In the genomic region with DNA sequence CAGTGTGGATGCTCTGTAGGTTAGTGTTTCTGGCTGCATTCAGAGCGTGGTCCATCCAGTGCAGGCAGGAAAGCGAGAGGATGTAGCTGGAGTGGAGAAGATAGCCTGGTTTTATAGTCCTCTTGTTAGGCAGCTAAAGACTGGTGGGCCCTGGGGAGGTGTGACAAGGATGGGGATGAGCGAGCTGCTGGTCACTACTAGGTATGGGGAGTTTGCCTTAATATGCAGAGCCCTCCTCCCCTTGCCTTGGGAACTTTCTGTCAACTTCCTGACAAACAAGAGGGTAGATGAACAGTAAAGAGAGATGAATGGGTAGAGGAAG, we compare ENCODE assay signal across 14 mouse cellular contexts. TPM values are rescaled to one million over a fixed set of nuclear protein-coding genes. Genes with fewer than 3 reads are reported as not detected.
A peak's percentile ranks its signal among the peaks of the same experiment; 100 is the strongest.
DNase-seq lines count a peak whose midpoint lies in the region; ATAC-seq and TF ChIP-seq lines count a peak whose summit lies in the region.
"Had no signal": no experiment of that assay in that cellular context is flagged by ENCODE, and none has a peak within 500 bp of the region (broad histone marks: within the 10 kb centered on the region; RNA-seq: fewer than 3 reads in every experiment).

No protein-coding gene starts in this region.

- no peak overlapping the region for H3K4me3 ChIP-seq in layer of hippocampus, adult 2 months
- no peak overlapping the region for H3K4me3 ChIP-seq in forebrain, postnatal 0 days (ENCODE audit: low read depth, low read length)
- no peak overlapping the region for H3K4me3 ChIP-seq in hindbrain, postnatal 0 days (ENCODE audit: low read length)
- H3K4me3 ChIP-seq in neural tube, embryonic 14.5 days (ENCODE audit: low read depth, low read length), result no peak overlapping the region
- H3K4me3 ChIP-seq: megakaryocyte, embryonic 14.5 days had no signal

- H3K27me3 ChIP-seq in forebrain, postnatal 0 days (ENCODE audit: insufficient read depth, low read length), result no peaks in the 10 kb centered on the region
- no peaks in the 10 kb centered on the region for H3K27me3 ChIP-seq in hindbrain, postnatal 0 days (ENCODE audit: insufficient read depth, low read length)
- H3K27me3 ChIP-seq in neural tube, embryonic 14.5 days (ENCODE audit: control insufficient read depth, insufficient read depth, low read length), result no peaks in the 10 kb centered on the region

- H3K9me3 ChIP-seq in forebrain, postnatal 0 days (ENCODE audit: low read length), result no peaks in the 10 kb centered on the region
- no peaks in the 10 kb centered on the region for H3K9me3 ChIP-seq in hindbrain, postnatal 0 days (ENCODE audit: low read length)
- no peaks in the 10 kb centered on the region for H3K9me3 ChIP-seq in neural tube, embryonic 14.5 days (ENCODE audit: control insufficient read depth, low read length)
- H3K9me3 ChIP-seq: megakaryocyte, embryonic 14.5 days had no signal

- H3K9ac ChIP-seq in forebrain, postnatal 0 days, result no peak overlapping the region
- H3K9ac ChIP-seq in hindbrain, postnatal 0 days (replicated peaks; ENCODE audit: low read length), result no peak overlapping the region
- 0 out of 2 replicates have a peak overlapping the region, but pooled peaks have one; percentile 0 for H3K9ac ChIP-seq in neural tube, embryonic 14.5 days (replicated peaks; ENCODE audit: low read depth, low read length)
- H3K9ac ChIP-seq: liver, postnatal 0 days had no signal

- H3K36me3 ChIP-seq in forebrain, postnatal 0 days (ENCODE audit: insufficient read depth), result no peaks in the 10 kb centered on the region
- no peaks in the 10 kb centered on the region for H3K36me3 ChIP-seq in hindbrain, postnatal 0 days (ENCODE audit: insufficient read depth, low read length)
- H3K36me3 ChIP-seq in neural tube, embryonic 14.5 days (ENCODE audit: control insufficient read depth, insufficient read depth, low read length), result no peaks in the 10 kb centered on the region

- no peak for DNase-seq in layer of hippocampus, adult 2 months (ENCODE audit: low spot score in 2 of 2)
- DNase-seq in layer of hippocampus, postnatal 25 days (ENCODE audit: extremely low spot score in 1 of 2, low spot score in 1 of 2), result no peak
- DNase-seq in forebrain, postnatal 0 days, result no peak
- DNase-seq in hindbrain, postnatal 0 days (ENCODE audit: low spot score), result no peak
- no peak for DNase-seq in adrenal gland, postnatal 25 days
- DNase-seq in right cerebral cortex, postnatal 25 days, result no peak
- DNase-seq: heart, adult 18-20 months; kidney, postnatal 14 days; liver, postnatal 0 days; lung, postnatal 14 days; thymus, postnatal 36 days had no signal

- TF ChIP-seq CTCF in layer of hippocampus, adult 2 months (conservative IDR thresholded peaks at IDR 0.05), result no peak
- TF ChIP-seq CTCF in forebrain, postnatal 0 days (IDR thresholded peaks at IDR 0.05; ENCODE audit: low read depth), result no peak
- TF ChIP-seq CTCF in hindbrain, postnatal 0 days (IDR thresholded peaks at IDR 0.05; ENCODE audit: low read depth), result no peak

- no peak overlapping the region for H3K4me2 ChIP-seq in forebrain, postnatal 0 days (ENCODE audit: low read depth)
- H3K4me2 ChIP-seq in hindbrain, postnatal 0 days (ENCODE audit: low read depth, low read length), result peak overlapping the region; percentile 40
- no peak overlapping the region for H3K4me2 ChIP-seq in neural tube, embryonic 14.5 days (ENCODE audit: low read depth, low read length)

- no peak for ATAC-seq in forebrain, postnatal 0 days
- ATAC-seq in hindbrain, postnatal 0 days, result no peak
- no peak for ATAC-seq in neural tube, embryonic 14.5 days (ENCODE audit: low read depth)
- ATAC-seq: intestine, postnatal 0 days; liver, postnatal 0 days had no signal

- WGBS in forebrain, postnatal 0 days, result 49% methylated on average over 3 of the region's 3 CpGs
- 33% methylated on average over 3 of the region's 3 CpGs for WGBS in hindbrain, postnatal 0 days
- 46% methylated on average over 3 of the region's 3 CpGs for WGBS in neural tube, embryonic 14.5 days

- peak overlapping the region; percentile 73; the same call in 1 of the 2 replicates for H3K27ac ChIP-seq in layer of hippocampus, adult 2 months
- peak overlapping the region; percentile 23 for H3K27ac ChIP-seq in forebrain, postnatal 0 days (ENCODE audit: low read depth, low read length)
- H3K27ac ChIP-seq in hindbrain, postnatal 0 days, result peak overlapping the region; percentile 41; the same call in 1 of the 2 replicates
- H3K27ac ChIP-seq in neural tube, embryonic 14.5 days (ENCODE audit: low read depth, low read length), result 0 out of 2 replicates have a peak overlapping the region, but pooled peaks have one; percentile 30

- peaks cover 5% of the 10 kb centered on the region for H3K4me1 ChIP-seq in forebrain, postnatal 0 days (ENCODE audit: insufficient read depth)
- peaks cover 35% of the 10 kb centered on the region for H3K4me1 ChIP-seq in hindbrain, postnatal 0 days (ENCODE audit: insufficient read depth, low read length)
- peaks cover 24% of the 10 kb centered on the region for H3K4me1 ChIP-seq in neural tube, embryonic 14.5 days (ENCODE audit: control insufficient read depth, insufficient read depth, low read length)
- H3K4me1 ChIP-seq: megakaryocyte, embryonic 14.5 days had no signal

RNA-seq across cellular contexts. Expression of gene Kif5c, which starts 36.7 kb away (rescaled TPM):
- total RNA-seq in layer of hippocampus, adult 2 months (2021), result 100 to 1,000 TPM; 467 to 553 TPM
- total RNA-seq in layer of hippocampus, postnatal 25 days (2021), result 100 to 1,000 TPM; 561 to 562 TPM
- 349 and 408 TPM in 2 replicates for total RNA-seq in forebrain, postnatal 0 days (2014; rRNA removed)
- polyA plus RNA-seq in forebrain, postnatal 0 days (2015; fragmentation: Nextera tagmentation; extraction: Ambion mirVana), result 112 and 163 TPM in 2 replicates
- 262 and 290 TPM in 2 replicates for total RNA-seq in hindbrain, postnatal 0 days (2014; rRNA removed)
- 145 and 151 TPM in 2 replicates for polyA plus RNA-seq in hindbrain, postnatal 0 days (2015; fragmentation: Nextera tagmentation; extraction: Ambion mirVana)
- 218 and 254 TPM in 2 replicates for polyA plus RNA-seq in neural tube, embryonic 14.5 days (2014; fragmentation: Nextera tagmentation; extraction: Ambion mirVana)
- 5.5 and 8.1 TPM in 2 replicates for total RNA-seq in adrenal gland, postnatal 25 days (2021)

Comparison
In these comparisons a context has a peak if more than half of its experiments do, and no peak if none do; other contexts are left out.
1. H3K27ac ChIP-seq: peak in every context shown above with its lines; median percentile 73 in layer of hippocampus, adult 2 months; 41 in hindbrain, postnatal 0 days; 30 in neural tube, embryonic 14.5 days; 23 in forebrain, postnatal 0 days.
2. RNA of gene Kif5c, which starts 36.7 kb away (total RNA-seq): 561 to 562 TPM in layer of hippocampus, postnatal 25 days, 467 to 553 TPM in layer of hippocampus, adult 2 months, 349 to 408 TPM in forebrain, postnatal 0 days and 262 to 290 TPM in hindbrain, postnatal 0 days; 5.5 to 8.1 TPM in adrenal gland, postnatal 25 days; every median in the first group is over 10 times any median in the second.